Mouse (Mus musculus) limb, embryonic 13.5 days (tissue): ENCODE results near the gene Coq6. TPM values are rescaled to one million over a fixed set of nuclear protein-coding genes. Genes with fewer than 3 reads are reported as not detected.
"Not testable (repeated sequence)": the region's sequence is repeated elsewhere in the genome, so short reads cannot be mapped to it uniquely, and the experiment has no call there.

ENCODE experiments used
- ATAC-seq: fragments of 200-750 bp; cut with Nextera tagmentation; 2 replicates; pipeline ENCODE4 v1.8.0; 2017; ENCODE audit warnings: low read depth, moderate number of reproducible peaks, moderate TSS enrichment; ENCODE audit not compliant: low FRiP score
- H3K27ac ChIP-seq: fragments of 300-500 bp; sonication (generic); 2 replicates; pipeline ENCODE4 v1.5.1; 2015; ENCODE audit warnings: inconsistent platforms, mild to moderate bottlenecking, moderate library complexity
- H3K27me3 ChIP-seq: fragments of 300-500 bp; sonication (generic); 2 replicates; pipeline ENCODE4 v1.6.1; 2015; ENCODE audit warnings: mild to moderate bottlenecking, inconsistent platforms
- H3K36me3 ChIP-seq: fragments of 300-500 bp; sonication (generic); 2 replicates; pipeline ENCODE4 v1.6.1; 2015; ENCODE audit warnings: inconsistent platforms, mild to moderate bottlenecking, moderate library complexity
- H3K4me1 ChIP-seq: fragments of 300-500 bp; sonication (generic); 2 replicates; pipeline ENCODE4 v1.6.1; 2015; ENCODE audit warnings: inconsistent platforms
- H3K4me2 ChIP-seq: fragments of 300-500 bp; sonication (generic); replicated peaks from 2 replicates; pipeline ENCODE4 v1.6.1; 2015; ENCODE audit warnings: inconsistent platforms, mild to moderate bottlenecking, moderate library complexity
- H3K4me3 ChIP-seq: fragments of 300-500 bp; sonication (generic); 2 replicates; pipeline ENCODE4 v1.5.1; 2015; ENCODE audit warnings: moderate library complexity, mild to moderate bottlenecking, inconsistent platforms
- H3K9ac ChIP-seq: fragments of 300-500 bp; sonication (generic); 2 replicates; pipeline ENCODE4 v1.6.1; 2015; ENCODE audit warnings: mild to moderate bottlenecking, inconsistent platforms
- H3K9me3 ChIP-seq: fragments of 300-500 bp; sonication (generic); 2 replicates; pipeline ENCODE4 v1.6.1; 2016; ENCODE audit warnings: inconsistent platforms
- WGBS: fragments of 180-500 bp; shearing (Covaris S2); methylation state at CpG from one replicate; pipeline ENCODE4 v1.1.7; 2015; 5-methylcytosine and 5-hydroxymethylcytosine counted together
- polyA plus RNA-seq: library from polyadenylated mRNA; unstranded; fragments of >200 nt; fragmentation: Nextera tagmentation; extraction: Ambion mirVana; gene quantifications from 2 replicates; pipeline ENCODE4 v1.2.1, GENCODE M21; 2015

Coq6 gene
- polyA plus RNA-seq, result 47.4 and 50.7 TPM in 2 replicates

DNA sequence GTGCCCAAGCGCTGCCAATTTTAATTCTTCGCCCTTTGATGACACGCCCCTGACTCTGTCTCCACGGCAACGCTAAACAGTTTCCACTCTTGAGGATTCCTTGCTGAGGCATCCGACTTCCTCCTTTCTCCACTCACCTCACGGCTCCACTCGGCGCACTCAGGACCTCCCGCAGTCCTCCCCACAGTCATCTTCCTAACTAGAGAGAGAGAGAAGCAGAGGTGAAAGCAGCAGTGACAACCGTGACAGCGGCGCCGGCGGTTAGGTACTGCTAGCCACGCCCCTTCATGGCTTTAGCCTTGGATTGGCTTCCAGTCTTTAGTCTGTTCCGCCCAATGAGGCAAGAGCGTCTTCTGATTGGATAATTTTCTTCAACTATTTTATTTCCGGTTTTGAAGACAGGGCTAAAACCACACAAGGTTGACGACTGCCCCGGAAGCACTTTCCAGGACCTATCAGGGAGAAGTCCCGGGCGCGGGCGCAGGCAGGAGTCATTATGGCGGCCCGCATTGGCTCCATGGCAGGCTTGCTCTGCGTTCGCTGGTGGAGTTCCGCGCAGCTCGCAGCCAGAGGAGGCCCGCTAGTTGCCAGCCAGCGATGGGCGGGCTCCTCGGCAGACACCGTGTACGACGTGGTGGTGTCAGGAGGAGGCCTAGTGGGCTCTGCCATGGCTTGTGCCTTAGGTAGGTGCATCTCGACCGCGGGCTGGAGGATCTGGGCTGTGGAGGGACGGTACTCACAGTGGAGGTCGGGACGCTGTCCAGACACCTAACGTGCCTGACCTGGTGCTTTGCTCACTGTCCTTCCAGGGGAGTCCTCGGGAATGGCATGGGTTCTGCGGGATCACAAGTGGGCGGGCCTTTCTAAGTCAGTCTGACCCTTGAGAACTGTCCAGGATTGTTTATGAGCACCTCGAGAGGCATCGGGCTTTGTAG lies at the start of gene Coq6, which contains the start of gene Fam161b:
Coq6 (plus strand) TSS at position 103 of the 935 bp plus-strand sequence.
Fam161b (minus strand) TSS at position 279 of the 935 bp plus-strand sequence.
- H3K27ac ChIP-seq, result no peak within 1 kb of the TSS
- no peaks in the 10 kb centered on the region for H3K9me3 ChIP-seq
- peak within 1 kb of the TSS; percentile 98 for H3K4me3 ChIP-seq
- H3K4me1 ChIP-seq, result peaks cover 21% of the 10 kb centered on the region
- ATAC-seq, result peak; percentile 99
- WGBS, result under 1% methylated on average over 51 of the region's 51 CpGs
- peak within 1 kb of the TSS; percentile 89 for H3K9ac ChIP-seq
- H3K27me3 ChIP-seq, result no peaks in the 10 kb centered on the region
- peaks cover 3% of the 10 kb centered on the region for H3K36me3 ChIP-seq
- H3K4me2 ChIP-seq, result peak within 1 kb of the TSS; percentile 83

DNA sequence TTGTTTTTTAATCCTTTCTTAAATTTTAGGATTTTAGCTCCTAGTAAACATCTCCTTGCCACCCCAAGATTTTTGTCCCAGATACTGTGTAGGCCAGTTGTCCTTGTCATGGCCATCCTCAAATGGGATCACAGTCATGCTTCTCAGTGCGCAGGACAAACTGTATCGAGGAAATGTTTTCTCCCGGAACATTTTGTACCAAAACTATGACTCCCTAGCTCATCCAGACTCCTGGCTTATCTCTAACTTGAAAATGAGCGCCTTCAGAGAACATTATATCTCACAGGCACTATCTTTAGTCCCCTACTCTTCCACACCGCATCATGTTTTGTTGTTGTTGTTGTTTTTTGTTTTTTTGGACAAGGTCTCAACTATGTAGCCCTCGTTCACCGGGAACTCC lies 45.5 kb upstream of the Coq6 start:
- Histone ChIP-seq H3K9me3 (no peaks in the 10 kb centered on the region), H3K4me1 (peaks cover 28% of the 10 kb centered on the region), H3K27me3 (no peaks in the 10 kb centered on the region), H3K36me3 (no peaks in the 10 kb centered on the region), H3K4me2 (peak overlapping the region; percentile 87), H3K4me3 (peak overlapping the region; percentile 99), H3K9ac (peak overlapping the region; percentile 98), H3K27ac (peak overlapping the region; percentile 97; the same call in 1 of the 2 replicates)
- no peak for ATAC-seq
- WGBS, result 43% methylated on average over 7 of the region's 7 CpGs

DNA sequence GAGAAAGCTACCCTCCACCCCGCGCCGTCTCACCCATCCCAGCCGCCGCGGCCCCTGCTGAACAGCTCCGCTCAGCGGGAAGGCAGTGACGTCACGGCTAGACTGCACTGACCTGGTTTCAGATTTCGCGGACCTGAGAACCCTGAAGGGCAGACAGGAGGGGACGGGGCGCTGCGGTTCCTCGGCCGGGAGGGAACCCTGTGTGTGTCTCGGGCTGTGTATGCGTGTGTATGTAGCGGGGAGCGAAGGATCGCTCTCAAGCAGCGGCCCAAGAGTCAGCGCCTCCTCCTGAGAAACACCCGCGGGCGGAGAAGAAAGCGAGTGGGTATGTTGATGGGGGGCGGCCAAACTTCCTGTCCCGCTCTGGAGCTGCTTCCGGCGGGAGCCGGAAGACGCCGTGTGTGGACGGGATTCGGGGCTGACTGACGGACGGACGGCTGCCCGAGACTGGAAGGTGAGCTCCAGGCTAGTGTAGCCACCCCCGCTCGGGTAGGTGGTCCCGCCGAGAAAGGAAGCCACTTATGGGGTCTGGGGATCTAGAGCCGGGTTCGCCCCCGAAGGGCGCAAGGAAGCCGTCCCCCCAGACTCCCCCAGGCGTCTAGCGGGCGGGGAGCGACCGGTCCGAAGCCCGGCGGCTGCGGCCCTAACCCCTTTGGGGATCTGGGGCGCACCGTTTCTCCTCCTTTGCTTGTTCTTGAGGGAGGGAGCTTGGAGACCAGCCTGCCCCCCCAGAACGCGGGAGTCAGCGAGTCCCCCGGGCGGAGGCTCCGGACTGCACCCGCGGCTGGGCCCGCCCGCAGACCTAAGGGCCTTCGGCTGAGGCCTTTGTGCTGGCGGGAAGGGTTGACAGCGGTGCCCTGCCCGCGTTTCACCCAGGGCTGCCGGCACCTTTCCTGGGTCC lies 44.5 kb upstream of the Coq6 start, which contains the start of gene Zfp410:
Zfp410 (plus strand) TSS at position 132 of the 901 bp plus-strand sequence.
- H3K4me2 ChIP-seq, result peak within 1 kb of the TSS; percentile 87
- no peaks in the 10 kb centered on the region for H3K27me3 ChIP-seq
- 0% methylated on average over 71 of the region's 77 CpGs for WGBS
- H3K36me3 ChIP-seq, result no peaks in the 10 kb centered on the region
- peak within 1 kb of the TSS; percentile 99 for H3K4me3 ChIP-seq
- no peaks in the 10 kb centered on the region for H3K9me3 ChIP-seq
- peak; percentile 94 for ATAC-seq
- H3K9ac ChIP-seq, result peak within 1 kb of the TSS; percentile 98
- H3K4me1 ChIP-seq, result peaks cover 28% of the 10 kb centered on the region
- peak within 1 kb of the TSS; percentile 97 for H3K27ac ChIP-seq

DNA sequence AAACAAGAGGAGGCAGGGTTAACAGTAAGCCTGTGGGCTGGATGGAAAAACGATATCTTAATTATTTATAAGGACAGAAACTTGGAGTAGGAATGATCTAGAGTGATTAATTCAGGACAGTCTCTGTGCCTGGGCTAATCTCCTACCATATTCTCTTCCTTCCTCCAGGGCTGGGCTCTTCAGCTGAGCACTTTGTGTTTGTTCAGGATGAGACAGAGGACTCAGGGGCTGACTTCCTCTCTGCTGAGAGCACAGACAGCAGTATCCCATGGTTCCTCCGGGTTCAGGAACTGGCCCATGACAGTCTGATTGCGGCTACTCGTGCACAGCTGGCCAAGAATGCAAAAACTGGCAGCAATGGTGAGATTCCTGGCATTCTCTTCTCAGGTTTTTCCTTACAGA lies 34.3 kb upstream of the Coq6 start:
- H3K4me1 ChIP-seq, result no peaks in the 10 kb centered on the region
- no peak overlapping the region for H3K27ac ChIP-seq
- ATAC-seq, result no peak
- H3K27me3 ChIP-seq, result no peaks in the 10 kb centered on the region
- H3K9me3 ChIP-seq, result no peaks in the 10 kb centered on the region
- H3K4me2 ChIP-seq, result no peak overlapping the region
- H3K4me3 ChIP-seq, result no peak overlapping the region
- no peak overlapping the region for H3K9ac ChIP-seq
- 77% methylated on average over 4 of the region's 4 CpGs for WGBS
- H3K36me3 ChIP-seq, result peaks cover 70% of the 10 kb centered on the region

DNA sequence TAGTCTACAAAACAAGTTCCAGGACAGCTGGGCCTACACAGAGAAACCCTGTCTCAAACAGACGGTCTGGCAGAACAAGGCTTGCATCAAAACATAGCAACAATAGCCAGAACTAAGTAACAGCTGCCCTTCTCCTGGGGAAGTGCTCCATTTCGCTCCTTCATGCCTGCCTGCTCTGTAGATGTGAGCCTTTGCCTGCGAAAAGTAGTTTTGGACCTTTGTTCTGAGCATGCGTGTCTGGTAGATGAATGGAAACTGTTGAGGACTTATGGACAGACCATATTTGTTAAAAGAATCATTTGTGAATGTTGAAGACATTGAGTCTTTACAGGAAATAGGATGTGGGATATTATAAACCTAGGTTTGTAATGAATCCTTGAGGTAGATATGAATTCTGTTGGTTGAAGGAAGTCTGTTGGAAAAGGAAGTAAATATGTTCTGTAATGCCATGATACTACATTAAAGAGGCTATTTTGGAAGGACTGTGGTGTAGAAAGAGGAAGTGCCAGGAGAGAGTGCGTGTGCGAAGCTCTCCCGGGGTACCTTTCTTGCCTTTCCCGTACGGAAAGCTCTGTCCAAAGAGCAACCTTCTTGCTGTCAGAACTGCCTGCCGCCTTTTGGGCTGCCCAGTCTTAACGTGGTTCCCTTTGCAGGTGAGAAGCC lies 24.4 kb upstream of the Coq6 start:
- 91% methylated on average over 11 of the region's 11 CpGs for WGBS
- H3K4me2 ChIP-seq, result no peak overlapping the region
- ATAC-seq, result no peak
- no peak overlapping the region for H3K4me3 ChIP-seq
- H3K27me3 ChIP-seq, result no peaks in the 10 kb centered on the region
- H3K9me3 ChIP-seq, result no peaks in the 10 kb centered on the region
- H3K36me3 ChIP-seq, result peaks cover 88% of the 10 kb centered on the region
- H3K27ac ChIP-seq, result no peak overlapping the region
- H3K4me1 ChIP-seq, result no peaks in the 10 kb centered on the region
- no peak overlapping the region for H3K9ac ChIP-seq

- Histone ChIP-seq H3K4me3 (no peak overlapping the region), H3K36me3 (peaks cover 55% of the 10 kb centered on the region), H3K9me3 (no peaks in the 10 kb centered on the region), H3K27me3 (no peaks in the 10 kb centered on the region), H3K4me2 (no peak overlapping the region), H3K9ac (no peak overlapping the region), H3K4me1 (no peaks in the 10 kb centered on the region), H3K27ac (no peak overlapping the region)
- no peak for ATAC-seq
- WGBS, result 52% methylated on average over 2 of the region's 2 CpGs
These were observed 14.3 kb upstream of the Coq6 start for GRCm38 (mm10) chr12:84347192-84347591.

GRCm38 (mm10) chr12:84358699-84359098 lies 2.8 kb upstream of the Coq6 start:
- ATAC-seq, H3K9me3 ChIP-seq, H3K9ac ChIP-seq, H3K27me3 ChIP-seq, H3K27ac ChIP-seq, H3K4me3 ChIP-seq, H3K4me2 ChIP-seq: not testable (repeated sequence)
- Histone ChIP-seq H3K4me1 (peaks cover 19% of the 10 kb centered on the region), H3K36me3 (peaks cover 15% of the 10 kb centered on the region)
- 81% methylated on average over 2 of the region's 2 CpGs for WGBS

DNA sequence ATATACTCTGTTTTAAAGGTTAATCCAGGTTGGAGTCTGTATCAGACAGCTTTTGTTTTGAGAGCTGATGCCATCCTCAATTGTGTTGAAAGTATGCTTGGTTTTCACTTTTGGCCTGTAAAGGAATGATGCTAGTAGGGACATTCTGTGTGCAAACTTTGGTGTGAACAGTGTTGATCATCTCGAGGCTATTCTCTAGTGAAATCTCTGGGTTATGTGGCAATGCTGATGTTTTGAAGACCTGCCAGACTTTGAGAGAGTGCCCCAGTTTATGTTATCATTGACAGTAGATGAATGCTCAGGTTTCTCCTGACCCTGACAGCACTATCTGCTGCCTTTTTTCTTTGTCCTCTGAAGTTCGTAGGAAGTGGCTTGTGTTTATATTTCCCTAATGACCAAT lies 1.4 kb downstream of the Coq6 start:
- no peaks in the 10 kb centered on the region for H3K27me3 ChIP-seq
- peak overlapping the region; percentile 98 for H3K4me3 ChIP-seq
- no peak overlapping the region for H3K27ac ChIP-seq
- H3K4me2 ChIP-seq, result peak overlapping the region; percentile 83
- no peaks in the 10 kb centered on the region for H3K9me3 ChIP-seq
- peaks cover 21% of the 10 kb centered on the region for H3K4me1 ChIP-seq
- whole genome bisulfite sequencing, result 56% methylated on average over 2 of the region's 2 CpGs
- H3K9ac ChIP-seq, result peak overlapping the region; percentile 89
- no peak for ATAC-seq
- H3K36me3 ChIP-seq, result peaks cover 10% of the 10 kb centered on the region

DNA sequence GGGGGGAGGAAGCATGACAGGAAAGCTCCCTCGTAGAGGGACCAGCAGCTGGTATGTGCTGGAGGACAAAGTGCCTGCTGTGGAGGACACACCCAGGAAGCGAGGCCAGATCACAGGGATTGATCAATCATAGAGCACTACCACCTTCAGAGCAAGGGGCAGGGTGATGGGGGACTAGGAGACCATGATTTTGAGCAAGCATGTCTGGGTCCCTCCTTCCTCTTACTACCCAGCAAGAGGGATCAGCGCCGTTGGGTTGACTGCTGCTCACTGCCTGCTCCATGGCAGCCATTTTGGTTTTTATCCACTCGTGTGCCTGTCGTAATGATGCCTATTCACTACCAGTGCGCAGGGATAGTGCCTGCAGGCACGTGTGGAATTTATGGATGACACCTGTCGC lies 2.8 kb downstream of the Coq6 start:
- Histone ChIP-seq H3K9me3 (no peaks in the 10 kb centered on the region), H3K9ac (no peak overlapping the region), H3K4me2 (no peak overlapping the region), H3K27me3 (no peaks in the 10 kb centered on the region), H3K4me1 (peaks cover 21% of the 10 kb centered on the region), H3K4me3 (no peak overlapping the region), H3K36me3 (peaks cover 24% of the 10 kb centered on the region), H3K27ac (no peak overlapping the region)
- ATAC-seq, result no peak
- WGBS, result 78% methylated on average over 9 of the region's 9 CpGs

DNA sequence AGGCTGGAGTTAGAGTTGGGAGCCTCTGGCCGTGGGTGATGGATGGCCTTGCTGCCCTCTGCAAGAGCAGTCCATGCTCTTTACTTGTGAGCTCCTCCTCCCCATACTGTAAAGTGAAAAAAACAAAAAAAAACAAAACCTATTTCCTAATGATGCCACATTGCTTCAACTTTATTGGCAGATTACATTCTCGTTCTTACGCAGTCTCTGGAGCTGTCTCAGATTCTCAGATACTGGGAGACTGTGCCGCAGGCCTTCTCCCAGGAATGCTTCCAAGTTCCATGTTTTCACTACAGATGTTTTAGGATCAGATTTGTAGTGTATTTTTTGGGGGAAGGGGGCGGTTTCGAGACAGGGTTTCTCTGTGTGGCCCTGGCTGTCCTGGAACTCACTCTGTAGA lies 3.7 kb downstream of the Coq6 start:
- Histone ChIP-seq H3K27me3 (no peaks in the 10 kb centered on the region), H3K4me1 (peaks cover 21% of the 10 kb centered on the region), H3K36me3 (peaks cover 32% of the 10 kb centered on the region), H3K9ac (no peak overlapping the region), H3K4me2 (no peak overlapping the region), H3K9me3 (no peaks in the 10 kb centered on the region), H3K4me3 (no peak overlapping the region), H3K27ac (no peak overlapping the region)
- 92% methylated on average over 6 of the region's 6 CpGs for WGBS
- no peak for ATAC-seq

- H3K4me2 ChIP-seq, result no peak overlapping the region
- ATAC-seq, result no peak
- peaks cover 14% of the 10 kb centered on the region for H3K4me1 ChIP-seq
- H3K27me3 ChIP-seq, result no peaks in the 10 kb centered on the region
- no peak overlapping the region for H3K27ac ChIP-seq
- H3K9me3 ChIP-seq, result no peaks in the 10 kb centered on the region
- no peak overlapping the region for H3K9ac ChIP-seq
- WGBS, result 62% methylated on average over 9 of the region's 9 CpGs
- no peak overlapping the region for H3K4me3 ChIP-seq
- H3K36me3 ChIP-seq, result peaks cover 50% of the 10 kb centered on the region
These were observed 5.5 kb downstream of the Coq6 start for GRCm38 (mm10) chr12:84366971-84367370.
